Mouse (Mus musculus) midbrain, embryonic 11.5 days (tissue): Measurements from ENCODE around the gene Lman2. TPM values are rescaled to one million over a fixed set of nuclear protein-coding genes. Genes with fewer than 3 reads are reported as not detected.

Source experiments
- ATAC-seq: fragments of 200-750 bp; cut with Nextera tagmentation; 2 replicates; pipeline ENCODE4 v1.8.0; 2017; ENCODE audit warnings: moderate TSS enrichment, moderate library complexity; ENCODE audit not compliant: low FRiP score
- DNase-seq: peaks from one replicate; pipeline ENCODE4 v3.0.0; 2015; ENCODE audit warnings: low spot score; ENCODE audit errors: missing footprints
- H3K27ac ChIP-seq: fragments of 300-500 bp; sonication (generic); 2 replicates; pipeline ENCODE4 v1.5.1; 2014; ENCODE audit warnings: low read depth, low read length
- H3K27me3 ChIP-seq: fragments of 300-500 bp; sonication (generic); 2 replicates; pipeline ENCODE4 v1.6.1; 2014; ENCODE audit warnings: mild to moderate bottlenecking, low read length, moderate library complexity, mixed read lengths; ENCODE audit not compliant: control insufficient read depth, insufficient read depth
- H3K36me3 ChIP-seq: fragments of 300-500 bp; sonication (generic); 2 replicates; pipeline ENCODE4 v1.6.1; 2014; ENCODE audit warnings: mild to moderate bottlenecking, low read length, moderate library complexity, mixed read lengths; ENCODE audit not compliant: control insufficient read depth, insufficient read depth
- H3K4me1 ChIP-seq: fragments of 300-500 bp; sonication (generic); 2 replicates; pipeline ENCODE4 v1.6.1; 2014; ENCODE audit warnings: low read length; ENCODE audit not compliant: control insufficient read depth, insufficient read depth
- H3K4me2 ChIP-seq: fragments of 300-500 bp; sonication (generic); 2 replicates; pipeline ENCODE4 v1.6.1; 2014; ENCODE audit warnings: mild to moderate bottlenecking, moderate library complexity
- H3K4me3 ChIP-seq: fragments of 300-500 bp; sonication (generic); 2 replicates; pipeline ENCODE4 v1.5.1; 2014; ENCODE audit warnings: low read depth, low read length
- H3K9ac ChIP-seq: fragments of 300-500 bp; sonication (generic); 2 replicates; pipeline ENCODE4 v1.6.1; 2014; ENCODE audit warnings: low read length
- H3K9me3 ChIP-seq: fragments of 300-500 bp; sonication (generic); 2 replicates; pipeline ENCODE4 v1.6.1; 2016; ENCODE audit warnings: low read length; ENCODE audit not compliant: control insufficient read depth
- WGBS: fragments of 180-500 bp; shearing (Covaris S2); extraction: QIAGEN DNeasy Blood & Tissue Kit; methylation state at CpG from one replicate; pipeline ENCODE4 v1.1.7; 2014; 5-methylcytosine and 5-hydroxymethylcytosine counted together
- polyA plus RNA-seq: library from polyadenylated mRNA; unstranded; fragments of >200 nt; fragmentation: Nextera tagmentation; extraction: Ambion mirVana; gene quantifications from 2 replicates; pipeline ENCODE4 v1.2.1, GENCODE M21; 2014

The Lman2 gene
- polyA plus RNA-seq = 75.3 and 82.5 TPM in 2 replicates

DNA sequence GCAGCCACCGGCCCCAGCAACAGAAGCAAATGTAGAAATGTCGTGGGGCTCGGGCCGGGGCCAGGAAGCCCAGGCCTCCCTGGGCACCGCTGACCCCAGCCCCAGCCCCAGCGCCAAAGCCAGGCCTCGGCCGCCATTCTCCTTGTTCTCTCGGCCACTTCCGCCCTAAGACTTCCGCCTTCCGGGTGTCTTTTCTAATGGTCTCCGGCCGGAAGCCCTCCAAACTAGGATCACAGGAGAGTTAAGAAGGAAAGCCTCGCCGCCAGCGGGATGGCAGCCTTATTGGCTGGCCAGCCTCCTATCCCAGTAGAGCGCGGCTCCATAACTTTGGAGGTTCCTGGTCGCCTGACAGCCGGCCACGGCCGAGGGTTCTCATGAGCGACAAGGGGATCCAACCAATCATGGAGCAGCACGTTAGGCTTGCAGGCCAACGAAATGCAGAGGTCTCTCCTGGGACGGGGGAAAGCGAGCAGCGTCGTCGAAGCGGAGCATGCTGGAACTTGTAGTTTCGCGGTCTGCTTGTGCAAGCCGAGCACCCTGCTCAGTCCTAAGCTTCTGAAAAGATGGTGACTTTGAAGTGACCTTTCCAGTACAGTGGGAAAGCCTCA is at the start of gene Lman2:
TSS of gene Lman2 (minus strand) at position 331 of the 608 bp plus-strand sequence.
- under 1% methylated on average over 35 of the region's 35 CpGs for WGBS
- peak within 1 kb of the TSS; percentile 96 for H3K27ac ChIP-seq
- no peaks in the 10 kb centered on the region for H3K9me3 ChIP-seq
- no peaks in the 10 kb centered on the region; the same call in 1 of the 2 replicates for H3K36me3 ChIP-seq
- peak within 1 kb of the TSS; percentile 98 for H3K4me3 ChIP-seq
- peak within 1 kb of the TSS; percentile 73 for H3K9ac ChIP-seq
- DNase-seq = peak; percentile 99
- H3K27me3 ChIP-seq = no peaks in the 10 kb centered on the region
- H3K4me2 ChIP-seq = peak within 1 kb of the TSS; percentile 87
- H3K4me1 ChIP-seq = peaks cover 12% of the 10 kb centered on the region
- peak; percentile 99 for ATAC-seq

DNA sequence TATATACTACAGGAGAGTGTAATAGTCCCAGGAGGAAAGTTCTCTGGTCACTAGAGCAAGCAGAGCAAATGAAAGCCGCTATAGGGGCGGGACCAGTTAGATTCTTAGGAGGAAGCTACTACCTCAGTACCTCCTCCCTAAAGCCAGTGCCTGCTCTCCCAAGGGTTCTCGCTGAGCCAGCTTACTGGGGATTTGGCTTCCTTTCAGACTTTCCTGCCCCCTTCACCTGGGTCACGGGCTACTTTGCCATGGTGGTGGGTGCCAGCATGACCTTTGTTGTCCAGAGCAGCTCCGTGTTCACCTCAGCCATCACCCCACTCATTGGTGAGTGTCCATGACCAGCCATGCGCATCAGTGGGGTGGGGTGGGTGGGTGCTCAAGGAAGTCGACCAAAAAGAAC is 49.2 kb upstream of the Lman2 start:
- Histone ChIP-seq H3K36me3 (no peaks in the 10 kb centered on the region), H3K27ac (no peak overlapping the region), H3K4me1 (peaks cover 4% of the 10 kb centered on the region; the same call in 1 of the 2 replicates), H3K27me3 (peaks cover 9% of the 10 kb centered on the region), H3K9ac (no peak overlapping the region), H3K9me3 (no peaks in the 10 kb centered on the region), H3K4me2 (no peak overlapping the region), H3K4me3 (no peak overlapping the region)
- DNase-seq (peak; percentile 33), ATAC-seq (no peak)
- WGBS = 70% methylated on average over 7 of the region's 7 CpGs

DNA sequence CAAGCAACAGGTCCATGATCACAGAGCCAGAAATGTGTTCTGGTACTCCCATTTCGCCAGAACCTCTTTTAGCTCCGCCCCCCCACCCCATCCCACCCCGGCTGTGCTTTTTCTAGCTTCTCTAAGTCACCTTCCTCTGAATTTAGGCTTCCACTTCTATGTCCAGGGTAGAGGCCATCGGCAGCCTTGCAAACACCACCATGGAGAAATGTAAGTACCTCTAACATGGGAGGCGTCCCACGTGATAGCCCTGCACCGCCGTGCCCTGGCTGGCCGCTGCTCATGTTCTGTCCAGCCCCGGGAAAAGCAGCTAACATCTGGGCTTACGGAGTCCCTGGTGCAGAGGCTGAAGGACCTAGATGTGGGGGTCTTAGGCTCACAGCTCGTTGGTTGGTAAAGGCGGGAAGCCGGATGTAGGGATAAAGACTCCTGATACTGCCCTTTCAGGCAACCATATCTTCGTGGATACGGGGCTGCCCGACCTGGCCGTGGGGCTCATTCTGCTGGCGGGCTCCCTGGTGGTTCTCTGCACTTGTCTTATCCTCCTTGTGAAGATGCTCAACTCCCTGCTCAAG is 46.0 kb upstream of the Lman2 start:
- 83% methylated on average over 19 of the region's 19 CpGs for WGBS
- H3K9ac ChIP-seq = no peak overlapping the region
- DNase-seq (peak; percentile 56), ATAC-seq (no peak)
- H3K4me2 ChIP-seq = no peak overlapping the region
- H3K4me3 ChIP-seq = no peak overlapping the region
- peaks cover 5% of the 10 kb centered on the region; the same call in 1 of the 2 replicates for H3K4me1 ChIP-seq
- H3K27me3 ChIP-seq = no peaks in the 10 kb centered on the region
- H3K9me3 ChIP-seq = no peaks in the 10 kb centered on the region
- no peak overlapping the region for H3K27ac ChIP-seq
- H3K36me3 ChIP-seq = no peaks in the 10 kb centered on the region

DNA sequence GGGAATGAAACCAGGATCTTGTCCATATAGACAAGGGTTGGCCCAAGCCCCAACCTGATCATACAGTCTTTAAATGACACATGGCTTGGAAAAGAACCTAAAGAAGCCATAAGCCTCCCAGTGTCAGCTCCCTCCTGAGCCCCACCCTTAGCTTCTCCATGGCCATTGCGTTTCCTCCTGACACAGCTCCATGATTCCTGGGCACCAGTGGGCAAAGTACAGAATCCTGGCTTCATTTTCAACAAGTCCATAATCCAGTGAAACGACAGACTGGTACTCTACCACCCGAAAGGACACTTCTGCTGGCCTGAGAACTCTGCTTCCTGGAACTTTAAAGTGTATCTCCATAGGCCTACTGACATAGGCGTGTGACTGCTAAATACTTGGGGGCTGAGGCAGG is 44.8 kb upstream of the Lman2 start:
- ATAC-seq = no peak

DNA sequence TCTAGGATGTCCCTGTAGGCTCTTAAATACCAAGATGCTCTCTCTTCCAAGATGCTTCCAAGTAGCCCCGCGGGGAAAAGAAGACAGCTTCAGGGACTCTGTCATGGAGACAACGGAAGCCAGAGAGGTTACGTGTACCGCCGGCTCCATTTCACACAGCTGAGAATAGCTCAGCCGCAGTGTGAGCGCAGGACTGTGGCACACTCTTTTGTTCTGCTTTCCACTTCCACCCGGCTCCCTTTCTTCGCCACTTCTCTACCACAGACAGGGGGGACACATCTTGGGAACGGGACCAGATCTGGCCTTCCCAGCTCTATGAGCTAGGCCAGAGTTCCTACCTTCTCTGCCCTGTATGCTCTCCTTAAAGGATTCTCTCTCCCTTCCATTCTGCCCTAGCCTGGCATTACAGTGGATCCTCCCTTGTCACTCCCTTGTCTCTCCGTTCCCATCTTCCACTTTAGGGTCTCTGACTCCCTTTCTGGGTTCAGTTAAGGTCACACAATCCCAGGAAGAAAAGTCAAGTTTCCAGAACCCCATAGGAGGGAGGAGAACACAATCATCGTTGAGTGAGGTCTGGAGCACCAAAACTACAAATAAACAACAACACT is 43.3 kb upstream of the Lman2 start:
- H3K9ac ChIP-seq = peak overlapping the region; percentile 66
- DNase-seq = peak; percentile 91
- peaks cover 5% of the 10 kb centered on the region; the same call in 1 of the 2 replicates for H3K4me1 ChIP-seq
- H3K27ac ChIP-seq = peak overlapping the region; percentile 6; the same call in 1 of the 2 replicates
- peak; percentile 51 for ATAC-seq
- 59% methylated on average over 13 of the region's 13 CpGs for WGBS
- no peaks in the 10 kb centered on the region for H3K27me3 ChIP-seq
- H3K9me3 ChIP-seq = no peaks in the 10 kb centered on the region
- no peak overlapping the region for H3K4me3 ChIP-seq
- H3K4me2 ChIP-seq = no peak overlapping the region
- no peaks in the 10 kb centered on the region for H3K36me3 ChIP-seq

More for the DNA sequence above, 44.8 kb upstream of the Lman2 start:
- Histone ChIP-seq H3K4me1 (peaks cover 5% of the 10 kb centered on the region; the same call in 1 of the 2 replicates), H3K9me3 (no peaks in the 10 kb centered on the region), H3K36me3 (no peaks in the 10 kb centered on the region), H3K4me3 (no peak overlapping the region), H3K27ac (no peak overlapping the region), H3K4me2 (no peak overlapping the region), H3K27me3 (no peaks in the 10 kb centered on the region), H3K9ac (no peak overlapping the region)
- peak; percentile 19 for DNase-seq
- 85% methylated on average over 4 of the region's 4 CpGs for WGBS

DNA sequence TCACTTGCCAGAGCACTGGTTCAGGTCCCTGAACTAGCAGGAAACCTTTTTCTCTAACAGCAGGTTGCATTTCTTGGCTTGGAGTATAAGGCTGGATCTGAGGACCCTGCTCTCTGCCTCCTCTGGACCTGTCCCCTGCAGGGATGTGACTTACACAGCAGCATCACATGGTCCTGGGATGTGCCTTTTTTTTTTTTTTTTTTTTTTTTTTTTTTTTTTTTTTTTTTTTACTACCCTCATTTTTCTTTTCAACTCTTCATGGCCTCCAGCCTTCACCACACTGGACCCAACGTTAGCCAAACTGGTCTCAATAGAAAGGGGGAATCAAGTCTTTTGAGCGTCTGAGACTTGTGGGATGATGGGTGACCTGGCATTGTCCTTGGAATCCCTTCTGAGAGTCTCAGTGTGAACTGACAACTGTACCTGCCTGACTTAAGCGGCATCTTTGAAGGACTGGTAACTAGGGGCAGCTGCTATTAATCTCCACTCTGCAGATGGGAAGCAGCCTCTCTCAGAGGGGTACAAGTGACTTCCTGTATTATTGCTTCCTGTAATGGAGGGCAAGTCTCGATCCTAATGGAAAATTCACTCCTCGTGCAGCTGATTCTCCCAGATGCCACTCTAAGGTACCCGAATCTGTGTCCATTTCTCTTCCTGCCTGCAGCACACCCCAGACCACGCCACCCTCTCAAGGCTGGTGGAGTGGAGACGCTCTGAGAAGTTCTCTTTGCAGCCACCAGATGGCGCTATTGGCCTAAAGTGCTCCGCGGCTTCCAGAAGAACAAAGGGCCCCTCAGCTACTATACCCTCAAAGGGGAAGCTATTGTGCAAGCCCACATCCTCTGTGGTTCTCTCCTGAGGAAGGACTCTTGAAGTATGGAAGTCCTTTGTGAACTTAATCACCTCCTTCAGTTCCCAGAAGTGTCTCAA is 42.5 kb upstream of the Lman2 start:
- H3K4me1 ChIP-seq = peaks cover 5% of the 10 kb centered on the region; the same call in 1 of the 2 replicates
- 18% methylated on average over 11 of the region's 11 CpGs for WGBS
- H3K36me3 ChIP-seq = no peaks in the 10 kb centered on the region
- H3K4me2 ChIP-seq = no peak overlapping the region
- DNase-seq (peak; percentile 98), ATAC-seq (peak; percentile 92)
- H3K4me3 ChIP-seq = no peak overlapping the region
- H3K9me3 ChIP-seq = no peaks in the 10 kb centered on the region
- no peak overlapping the region for H3K27ac ChIP-seq
- H3K27me3 ChIP-seq = no peaks in the 10 kb centered on the region
- H3K9ac ChIP-seq = peak overlapping the region; percentile 66

DNA sequence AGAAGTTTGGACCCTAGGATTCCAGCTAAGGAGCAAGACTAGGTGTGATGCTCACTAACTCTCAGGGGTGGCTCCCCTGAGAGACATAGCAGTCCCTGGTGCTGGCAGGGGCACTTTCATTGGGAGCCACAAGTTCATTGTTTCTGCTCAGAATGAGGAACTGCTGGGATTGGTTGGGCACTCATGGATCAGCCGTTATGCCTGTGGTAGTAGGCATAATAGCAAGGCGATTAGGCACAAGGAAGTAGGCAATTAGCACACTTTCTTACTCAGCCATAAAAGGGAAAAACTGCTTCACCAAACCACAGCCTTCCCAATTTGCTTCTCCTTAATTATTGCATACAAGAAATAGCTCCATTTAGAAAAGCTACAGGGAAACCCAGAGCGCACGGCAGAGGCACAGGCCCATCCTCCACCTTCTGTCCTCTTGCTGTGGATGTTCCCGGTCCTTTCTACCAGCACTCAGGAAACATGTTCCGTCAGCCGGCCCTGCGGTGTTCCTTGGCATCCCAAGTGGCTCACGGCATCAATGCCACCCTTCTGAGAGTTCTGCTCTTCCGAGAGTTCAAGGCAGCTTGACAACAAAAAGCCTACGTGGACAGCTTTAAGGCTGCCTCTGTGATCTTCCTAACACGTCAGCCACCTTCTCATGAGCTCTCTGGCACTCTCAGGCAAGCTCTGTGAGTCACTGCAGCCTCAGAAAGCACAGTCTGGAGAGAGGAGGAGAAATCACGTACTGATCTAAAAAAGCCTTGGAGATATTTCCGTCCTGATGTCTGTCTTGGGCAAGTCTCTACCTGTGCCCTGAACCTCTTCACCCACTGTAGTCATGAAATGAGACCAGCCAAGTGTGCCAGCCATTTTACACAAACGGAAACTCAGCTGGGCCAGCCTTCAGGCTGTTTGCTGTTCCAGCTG is 41.6 kb upstream of the Lman2 start:
- H3K4me3 ChIP-seq = no peak overlapping the region
- H3K27ac ChIP-seq = no peak overlapping the region
- peaks cover 5% of the 10 kb centered on the region; the same call in 1 of the 2 replicates for H3K4me1 ChIP-seq
- no peaks in the 10 kb centered on the region for H3K27me3 ChIP-seq
- H3K9ac ChIP-seq = no peak overlapping the region
- H3K36me3 ChIP-seq = no peaks in the 10 kb centered on the region
- no peak overlapping the region for H3K4me2 ChIP-seq
- ATAC-seq = no peak
- peak; percentile 75 for DNase-seq
- WGBS = 82% methylated on average over 15 of the region's 15 CpGs
- H3K9me3 ChIP-seq = no peaks in the 10 kb centered on the region

DNA sequence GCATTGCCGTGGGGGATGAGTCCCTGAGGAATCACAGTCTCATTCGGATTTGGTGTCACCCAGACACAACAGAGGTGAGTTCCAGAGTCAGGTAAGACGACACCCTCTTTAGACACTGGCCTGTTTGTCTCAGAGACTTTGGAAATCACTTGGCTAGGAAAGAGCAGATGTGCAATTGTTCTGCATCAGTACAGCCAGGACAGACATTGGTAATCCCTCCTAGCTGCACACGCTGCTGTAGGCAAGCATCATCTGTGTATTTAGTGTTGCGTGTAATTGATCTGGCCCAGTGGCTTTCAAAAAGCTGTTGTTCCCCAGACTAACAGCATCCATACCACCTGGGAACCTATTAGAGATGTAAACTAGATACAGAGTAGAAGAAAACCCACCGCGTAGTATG is 40.7 kb upstream of the Lman2 start:
- no peak overlapping the region for H3K27ac ChIP-seq
- peaks cover 5% of the 10 kb centered on the region; the same call in 1 of the 2 replicates for H3K4me1 ChIP-seq
- H3K9ac ChIP-seq = no peak overlapping the region
- no peak overlapping the region for H3K4me3 ChIP-seq
- no peak for ATAC-seq
- WGBS = 70% methylated on average over 7 of the region's 7 CpGs
- DNase-seq = peak; percentile 65
- H3K27me3 ChIP-seq = no peaks in the 10 kb centered on the region
- no peak overlapping the region for H3K4me2 ChIP-seq
- H3K36me3 ChIP-seq = no peaks in the 10 kb centered on the region
- no peaks in the 10 kb centered on the region for H3K9me3 ChIP-seq
